Mouse (Mus musculus) gastrocnemius, adult 2 months (tissue): Measurements from ENCODE around the gene Thyn1. TPM values are rescaled to one million over a fixed set of nuclear protein-coding genes. Genes with fewer than 3 reads are reported as not detected.

Experiments
- DNase-seq: peaks from one replicate; pipeline ENCODE4 v3.0.0; 2022
- H3K27ac ChIP-seq: fragments of 200-600 bp; 2 replicates; pipeline ENCODE4 v1.8.1; 2022; ENCODE audit warnings: mild to moderate bottlenecking
- H3K4me3 ChIP-seq: fragments of 200-600 bp; 2 replicates; pipeline ENCODE4 v1.8.1; 2022; ENCODE audit warnings: mild to moderate bottlenecking, moderate library complexity
- CTCF ChIP-seq: fragments of 200-600 bp; IDR thresholded peaks from 2 replicates; pipeline ENCODE4 v1.8.1; 2022; ENCODE audit warnings: antibody characterized with exemption, mild to moderate bottlenecking, moderate library complexity
- intact Hi-C: fragments of 180-260 bp; cut with DNase I; formaldehyde crosslinking; loops from one replicate; pipeline ENCODE4 v1.15.1; 2025
- total RNA-seq, 2 experiments: library from RNA; stranded (reverse); gene quantifications; 2 replicates each; pipeline ENCODE4 v1.2.3; 2021

Thyn1 gene
- total RNA-seq, 2 experiments from 2014 or later, result 18.7 to 24.8 TPM

DNA sequence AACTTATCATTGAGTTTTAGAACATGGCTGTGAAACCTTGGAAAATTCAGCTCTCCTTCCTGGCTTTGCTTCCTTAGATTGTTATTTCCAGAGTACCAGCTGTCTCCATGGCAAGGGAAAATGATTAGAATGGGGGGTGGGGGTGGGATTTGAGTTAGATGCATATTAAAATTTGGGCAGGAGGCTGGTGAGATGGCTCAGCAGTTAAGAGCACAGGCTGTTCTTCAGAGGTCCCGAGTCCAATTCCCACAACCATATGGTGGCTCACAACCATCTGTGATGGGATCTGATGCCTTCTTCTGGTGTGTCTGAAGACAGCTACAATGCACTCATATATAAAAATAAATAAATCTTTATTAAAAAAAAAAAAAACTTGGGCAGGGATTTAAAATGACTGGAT, 6.4 kb downstream of the Thyn1 start:
- intact Hi-C loops, result no loop called here
- Histone ChIP-seq H3K27ac (no peak overlapping the region), H3K4me3 (no peak overlapping the region)
- DNase-seq, result no peak
- no peak for TF ChIP-seq CTCF

DNA sequence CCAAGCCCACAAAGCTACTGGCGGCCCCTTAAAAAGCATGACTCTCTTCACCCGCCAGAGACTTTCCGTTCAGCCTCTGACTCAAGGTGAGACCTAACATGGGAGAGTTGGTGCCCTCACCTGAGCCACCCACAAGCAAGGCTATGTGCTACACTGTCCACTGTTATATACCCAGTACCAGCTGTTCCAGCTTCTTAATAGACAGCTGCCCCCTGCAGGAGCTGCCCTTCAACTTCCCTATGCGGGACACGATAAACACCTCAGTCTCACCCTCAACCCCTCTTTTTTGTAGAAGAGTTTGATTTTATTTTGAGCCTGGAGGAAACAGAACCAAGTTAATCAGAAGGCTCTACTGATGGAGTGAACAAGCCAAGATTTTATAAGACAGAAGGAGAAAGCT, 7.4 kb downstream of the Thyn1 start:
- intact Hi-C loops, result no loop called here
- Histone ChIP-seq H3K4me3 (no peak overlapping the region), H3K27ac (no peak overlapping the region)
- no peak for DNase-seq
- no peak for TF ChIP-seq CTCF

DNA sequence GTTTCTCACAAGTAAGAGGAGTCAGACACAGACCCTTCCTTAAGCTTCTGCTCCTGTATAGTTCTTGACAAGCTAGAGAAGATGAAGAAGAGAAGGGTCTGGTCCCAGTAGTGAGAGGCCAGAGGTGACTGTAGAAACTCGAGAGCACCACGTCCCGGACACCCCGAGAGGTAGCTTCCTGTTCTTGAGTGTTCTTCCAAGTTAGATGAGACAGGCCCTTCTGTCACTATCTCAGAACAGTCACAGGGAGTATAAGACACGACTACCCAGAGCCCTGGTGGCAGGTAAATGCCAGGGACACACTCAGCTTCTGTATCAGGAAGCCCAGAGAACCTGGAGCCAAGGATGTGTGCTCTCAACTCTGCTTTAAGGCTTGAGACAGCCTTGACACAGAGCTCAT, 9.7 kb downstream of the Thyn1 start:
- Histone ChIP-seq H3K27ac (no peak overlapping the region), H3K4me3 (no peak overlapping the region)
- DNase-seq, result no peak
- TF ChIP-seq CTCF, result no peak
- intact Hi-C loops, result no loop called here

DNA sequence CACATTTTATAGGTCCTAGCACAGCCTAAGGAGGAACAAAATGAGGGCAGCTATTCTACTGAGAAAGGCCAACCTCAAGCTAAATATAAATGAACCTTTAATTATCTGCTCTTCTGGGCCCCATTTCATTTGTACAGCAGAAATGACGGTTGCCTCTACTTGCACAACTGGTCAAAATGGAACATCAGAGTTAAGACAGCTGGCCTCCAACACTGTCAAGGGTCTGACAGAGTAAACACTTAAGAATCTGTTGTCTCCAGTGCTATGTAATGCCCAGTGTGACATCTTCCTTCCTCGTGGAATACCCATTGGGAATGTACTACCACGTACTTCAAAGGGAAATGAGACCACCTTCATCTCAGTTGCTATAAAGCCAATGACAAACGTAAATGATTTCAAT, 12.1 kb downstream of the Thyn1 start:
- TF ChIP-seq CTCF, result no peak
- intact Hi-C loops, result no loop called here
- DNase-seq, result no peak
- no peak overlapping the region for H3K27ac ChIP-seq
- H3K4me3 ChIP-seq, result no peak overlapping the region

DNA sequence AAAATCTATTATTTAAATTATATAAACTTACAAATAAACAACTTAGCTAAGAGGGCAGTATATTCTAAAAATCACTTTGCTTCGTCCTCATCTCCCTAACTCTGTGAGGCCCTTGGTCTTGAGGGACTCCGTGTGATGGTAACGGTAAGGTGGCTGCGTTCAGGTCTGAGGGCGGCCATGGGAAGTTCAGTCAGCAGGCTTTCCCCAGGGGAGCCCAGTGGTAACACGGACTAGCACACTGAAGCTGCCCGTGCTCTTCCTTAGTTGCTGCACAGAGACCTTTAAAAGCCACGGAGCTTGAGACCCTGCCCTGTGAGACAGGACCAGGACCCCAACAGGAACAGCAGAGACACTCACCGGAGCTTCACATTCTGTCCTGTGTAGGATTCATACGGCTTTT, 19.5 kb downstream of the Thyn1 start:
- intact Hi-C loops, result no loop called here
- H3K27ac ChIP-seq, result no peak overlapping the region
- DNase-seq, result no peak
- H3K4me3 ChIP-seq, result no peak overlapping the region
- TF ChIP-seq CTCF, result no peak

DNA sequence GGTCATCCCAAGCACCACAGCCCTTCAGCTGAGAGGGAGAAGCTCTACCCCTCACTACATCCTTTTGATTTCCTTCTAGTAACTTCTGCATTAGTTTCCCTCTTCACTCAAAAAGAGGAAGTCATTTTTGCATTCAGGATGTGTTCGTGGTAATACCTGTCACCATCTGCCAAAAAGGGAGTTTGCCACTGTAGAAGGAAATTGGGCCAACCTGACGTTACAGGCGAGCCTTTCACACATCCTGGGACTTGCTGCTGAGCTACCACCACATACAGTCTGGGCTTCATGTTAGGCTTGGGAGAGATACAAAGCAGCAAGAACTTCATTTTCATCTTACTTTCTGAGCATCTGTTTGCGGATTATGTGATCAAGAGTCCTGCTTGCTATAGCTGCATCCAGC, 24.2 kb downstream of the Thyn1 start:
- no peak overlapping the region for H3K4me3 ChIP-seq
- DNase-seq, result no peak
- TF ChIP-seq CTCF, result no peak

DNA sequence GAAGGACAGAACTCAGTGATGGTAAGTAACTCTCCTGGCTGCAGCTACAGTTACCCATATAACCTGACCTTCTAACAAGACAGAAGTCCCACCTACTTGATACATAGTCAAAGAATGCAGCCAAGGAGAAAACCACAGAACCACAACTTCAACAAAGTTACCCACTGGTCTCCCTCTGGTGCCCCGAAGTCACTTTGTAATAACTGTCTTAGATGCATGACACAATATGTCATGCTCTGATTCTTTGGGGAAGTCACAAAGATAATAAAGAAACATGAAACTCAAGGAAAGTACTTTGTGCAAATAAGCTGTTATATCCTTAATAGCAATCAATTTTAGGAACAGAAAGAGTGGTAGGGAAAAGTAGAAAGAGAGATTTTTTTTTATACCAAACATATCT, 27.2 kb downstream of the Thyn1 start:
- no peak for TF ChIP-seq CTCF
- intact Hi-C loops, result no loop called here
- no peak overlapping the region for H3K27ac ChIP-seq
- DNase-seq, result no peak
- H3K4me3 ChIP-seq, result peak overlapping the region; percentile 100

More for the DNA sequence above, 24.2 kb downstream of the Thyn1 start:
- H3K27ac ChIP-seq, result no peak overlapping the region
- intact Hi-C loops, result no loop called here

DNA sequence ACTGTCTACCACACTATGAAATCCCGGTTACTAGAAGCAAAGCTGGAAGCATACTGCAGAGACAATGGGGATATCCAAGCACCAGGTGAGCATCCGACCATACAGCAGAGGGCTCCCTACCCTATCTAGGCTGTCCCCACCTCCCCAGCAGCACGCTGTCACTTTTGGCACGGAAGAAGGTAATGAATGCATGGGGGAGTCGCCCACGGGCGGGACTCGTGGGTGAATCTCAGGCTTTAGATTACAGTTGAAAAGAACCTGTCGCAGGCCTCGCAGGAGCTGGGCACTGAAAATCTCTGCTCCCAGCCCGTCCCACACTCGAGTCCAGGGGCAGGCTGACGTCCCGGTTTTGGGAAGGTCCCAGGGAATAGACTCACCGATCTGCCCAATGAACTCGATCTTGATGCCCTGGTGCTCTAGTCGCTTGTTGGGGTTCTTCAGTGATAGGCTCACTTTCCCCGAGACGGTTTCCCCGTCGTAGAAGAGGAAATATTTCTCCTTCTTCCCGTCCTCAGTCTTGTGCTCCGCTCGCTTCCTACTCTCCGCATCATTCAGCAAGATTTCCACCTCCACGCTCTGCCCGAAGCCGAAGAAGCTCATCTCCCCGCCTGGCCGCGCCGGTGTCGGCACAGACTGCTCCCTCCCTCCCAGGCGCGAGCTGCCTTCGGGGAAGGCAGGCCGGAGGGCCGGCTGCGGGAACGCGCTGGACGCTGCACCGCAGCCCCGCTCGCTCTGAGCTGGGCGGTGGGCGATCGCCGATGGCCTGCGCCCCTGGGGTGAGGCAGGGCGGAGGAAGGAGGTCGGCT, 29.7 kb downstream of the Thyn1 start:
- peak overlapping the region; percentile 100 for H3K4me3 ChIP-seq
- peak; percentile 36 for DNase-seq
- peak; percentile 21; the same call in 1 of the 2 replicates for TF ChIP-seq CTCF
- intact Hi-C loops, result no loop called here
- peak overlapping the region; percentile 99 for H3K27ac ChIP-seq

DNA sequence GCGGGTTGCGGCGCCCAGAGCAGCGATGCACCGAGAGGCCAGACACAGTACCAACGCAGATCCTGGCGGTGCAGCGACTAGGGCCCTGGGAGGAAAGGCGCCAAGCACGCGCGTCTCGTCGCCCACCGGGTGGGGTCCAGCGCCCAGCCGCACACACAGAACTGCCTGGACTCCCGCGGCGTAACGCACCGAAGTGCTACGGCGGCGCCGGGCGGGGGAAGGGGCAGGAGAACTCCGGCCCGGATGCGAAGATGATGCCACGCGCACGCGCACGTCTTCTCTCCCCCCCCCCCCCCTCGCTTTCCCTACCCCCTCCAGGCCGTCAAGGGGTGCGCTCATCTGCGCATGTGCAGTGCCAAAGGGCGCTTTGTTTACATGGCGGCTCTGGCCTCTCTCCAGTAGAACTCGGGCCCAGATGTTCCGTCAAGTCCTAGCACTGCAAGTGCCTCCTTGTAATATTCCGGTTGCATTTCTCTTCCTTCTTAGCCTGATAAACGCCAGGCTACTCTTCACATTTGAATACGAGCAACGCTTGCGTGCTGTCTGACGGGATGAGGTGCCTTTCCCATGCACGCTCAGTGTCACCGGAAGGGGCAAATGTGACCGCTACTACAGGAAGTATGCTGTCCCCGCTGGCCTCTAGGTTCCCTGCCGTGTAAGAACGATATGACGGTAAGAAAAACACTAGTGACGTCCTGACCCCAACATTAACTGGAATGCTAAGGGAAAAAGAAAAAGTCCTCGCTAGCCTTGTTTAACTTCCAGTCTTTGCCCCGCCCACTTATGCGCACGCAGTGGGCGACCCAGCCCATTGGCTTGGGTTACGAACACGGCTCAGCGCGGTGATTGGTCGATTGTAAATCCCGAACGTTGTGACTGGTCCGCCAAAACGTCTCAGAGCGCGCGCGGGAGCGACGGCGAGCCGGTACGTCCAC, 30.6 kb downstream of the Thyn1 start, which contains the start of the genes Vps26b and Ncapd3:
TSS of gene Vps26b (minus strand) at position 238 of the 935 bp plus-strand sequence.
TSS of gene Ncapd3 (plus strand) at position 348 of the 935 bp plus-strand sequence.
- peak within 1 kb of the TSS; percentile 100 for H3K4me3 ChIP-seq
- intact Hi-C loops, result loop anchor here (1.0 kb wide), 1 partner anchor 31 kb away; the partner anchor contains the start of genes Acad8 and Thyn1
- peak; percentile 98 for DNase-seq
- peak; percentile 24; the same call in 1 of the 2 replicates for TF ChIP-seq CTCF
- H3K27ac ChIP-seq, result peak within 1 kb of the TSS; percentile 99

DNA sequence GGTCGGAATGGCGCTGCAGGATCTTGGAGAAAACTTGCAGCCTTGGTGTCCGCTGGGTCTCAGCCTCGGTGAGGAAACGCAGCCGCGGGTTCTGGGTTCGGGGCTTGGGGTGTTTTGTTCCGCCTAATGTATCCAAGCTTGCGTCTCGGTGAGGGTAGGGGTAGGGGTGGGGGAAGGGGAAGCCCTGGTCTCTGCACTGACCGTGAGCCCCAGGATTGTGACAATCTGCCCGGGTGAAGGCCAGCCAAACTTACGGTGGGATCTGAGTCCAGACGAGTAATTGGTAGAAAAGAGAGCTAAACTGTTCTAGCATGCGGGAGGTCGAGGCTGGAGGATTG, 31.2 kb downstream of the Thyn1 start:
- DNase-seq, result no peak
- peak overlapping the region; percentile 99 for H3K27ac ChIP-seq
- intact Hi-C loops, result loop anchor here (1.0 kb wide), 1 partner anchor 31 kb away; the partner anchor contains the start of genes Acad8 and Thyn1
- no peak for TF ChIP-seq CTCF
- H3K4me3 ChIP-seq, result peak overlapping the region; percentile 100

DNA sequence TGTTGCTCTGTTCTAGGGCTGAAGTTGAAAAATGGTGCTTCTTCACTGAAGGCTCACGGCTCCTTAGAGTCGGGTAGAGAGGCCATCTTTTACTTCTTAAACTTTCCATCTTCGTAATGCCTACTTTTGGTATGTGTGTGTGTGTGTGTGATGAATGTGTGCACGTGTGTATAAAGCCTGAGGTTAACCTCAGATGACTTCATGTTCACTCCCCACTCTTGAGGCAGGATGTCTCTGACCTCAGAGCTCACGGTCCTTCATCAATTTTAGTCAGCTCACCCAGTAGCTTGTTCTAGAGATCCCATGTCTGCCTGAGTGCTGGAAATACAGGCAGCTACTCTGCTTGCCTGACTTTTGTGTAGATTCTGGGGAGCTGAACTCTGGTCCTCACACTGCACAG, 44.4 kb downstream of the Thyn1 start:
- no peak for TF ChIP-seq CTCF
- H3K27ac ChIP-seq, result no peak overlapping the region
- no peak for DNase-seq
- no peak overlapping the region for H3K4me3 ChIP-seq
- intact Hi-C loops, result no loop called here

DNA sequence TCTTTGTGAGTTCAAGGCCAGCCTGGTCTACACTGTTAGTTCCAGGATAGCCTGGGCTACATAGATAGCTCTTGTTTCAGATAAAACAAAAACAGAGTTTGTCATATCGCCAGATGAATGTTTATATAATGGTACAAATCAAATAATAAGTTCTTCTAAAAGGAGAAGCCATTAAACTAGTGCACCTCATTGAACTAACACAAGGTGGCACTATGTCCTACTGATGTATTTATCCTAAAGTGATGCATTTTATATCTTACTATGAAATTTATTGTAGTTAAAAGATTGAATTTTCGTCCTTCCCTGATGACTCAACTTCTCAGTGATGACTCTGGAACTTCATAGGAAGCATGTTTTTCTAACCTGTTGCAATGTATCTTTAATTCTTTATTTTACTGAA, 50.0 kb downstream of the Thyn1 start:
- TF ChIP-seq CTCF, result peak; percentile 45
- no peak for DNase-seq
- Histone ChIP-seq H3K27ac (no peak overlapping the region), H3K4me3 (no peak overlapping the region)
- intact Hi-C loops, result no loop called here

Other genes starting within 250 kb of the Thyn1 start
- 1 to 10 TPM; 5.9 to 6.8 TPM for gene Glb1l2, start 193.2 kb upstream of the Thyn1 start, total RNA-seq
- not detected for gene Glb1l3, start 138.8 kb upstream of the Thyn1 start, total RNA-seq
- gene Gm1110, start 76.6 kb upstream of the Thyn1 start, total RNA-seq, result not detected
- gene Acad8, start 144 bp upstream of the Thyn1 start, total RNA-seq, result 10 to 100 TPM; 31.7 to 37.1 TPM
- 10 to 100 TPM; 26.2 to 26.9 TPM for gene Vps26b, start 30.4 kb downstream of the Thyn1 start, total RNA-seq
- gene Ncapd3, start 30.5 kb downstream of the Thyn1 start, total RNA-seq, result 1 to 10 TPM; 6.2 to 7.3 TPM
- 10 to 100 TPM in 1 of 2 experiments, 1 to 10 TPM in 1; 5.5 to 11.4 TPM for gene Jam3, start 155.7 kb downstream of the Thyn1 start, total RNA-seq